Mouse (Mus musculus) heart, postnatal 0 days (tissue): ENCODE measurements at regions not wholly inside any gene's neighbourhood (a gene's known extent, or its start where the extent isn't known, plus 50 kb on each side); places are given as distances from the start of the nearest gene placed in this dataset.

Experiments used
- CTCF ChIP-seq: IDR thresholded peaks from 2 replicates; pipeline ENCODE4 v1.5.1; 2016; ENCODE audit warnings: antibody characterized with exemption, control low read depth, low read depth
- EP300 ChIP-seq: IDR thresholded peaks from 2 replicates; pipeline ENCODE4 v1.6.1; 2016; ENCODE audit warnings: antibody characterized with exemption, low read depth

GRCm38 (mm10) chr13:94685191-94685590 is 103.5 kb upstream of the Tbca start:
- TF ChIP-seq CTCF, result no peak
- no peak for TF ChIP-seq EP300
